Mouse (Mus musculus): Measurements from ENCODE around the gene Slc16a7. TPM values are rescaled to one million over a fixed set of nuclear protein-coding genes. Genes with fewer than 3 reads are reported as not detected.

Slc16a7 gene
- polyA plus RNA-seq, 1 experiment from 2014 or later, result 6.7 TPM

DNA sequence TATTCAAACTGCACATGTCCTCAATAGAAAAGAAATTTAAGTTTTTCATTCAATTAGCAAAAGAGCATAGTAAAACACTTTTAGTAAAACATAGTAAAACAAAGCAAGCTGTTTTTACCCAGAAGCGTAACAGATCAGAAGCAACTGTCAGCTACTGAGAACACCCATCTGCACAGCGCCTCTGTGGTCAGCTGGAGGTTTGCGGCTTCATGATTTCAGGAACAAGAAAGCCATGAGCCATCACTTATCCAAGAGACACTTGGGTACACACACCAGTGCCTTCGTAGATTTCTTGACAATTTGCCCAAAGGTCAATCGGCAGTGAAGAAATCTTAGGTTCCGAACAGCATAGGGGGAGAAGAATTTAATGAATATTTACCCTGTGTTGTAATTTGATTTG lies 71.9 kb downstream of the Slc16a7 start:
- Histone ChIP-seq H3K9me3 (no peaks in the 10 kb centered on the region), H3K27me3 (no peaks in the 10 kb centered on the region), H3K4me3 (no peak overlapping the region), H3K27ac (replicated peaks) (no peak overlapping the region), H3K4me2 (replicated peaks) (no peak overlapping the region), H3K9ac (replicated peaks) (no peak overlapping the region), H3K36me3 (no peaks in the 10 kb centered on the region), H3K4me1 (no peaks in the 10 kb centered on the region)
- WGBS, result 81% methylated on average over 6 of the region's 6 CpGs
- ATAC-seq (replicated peaks), result no peak

DNA sequence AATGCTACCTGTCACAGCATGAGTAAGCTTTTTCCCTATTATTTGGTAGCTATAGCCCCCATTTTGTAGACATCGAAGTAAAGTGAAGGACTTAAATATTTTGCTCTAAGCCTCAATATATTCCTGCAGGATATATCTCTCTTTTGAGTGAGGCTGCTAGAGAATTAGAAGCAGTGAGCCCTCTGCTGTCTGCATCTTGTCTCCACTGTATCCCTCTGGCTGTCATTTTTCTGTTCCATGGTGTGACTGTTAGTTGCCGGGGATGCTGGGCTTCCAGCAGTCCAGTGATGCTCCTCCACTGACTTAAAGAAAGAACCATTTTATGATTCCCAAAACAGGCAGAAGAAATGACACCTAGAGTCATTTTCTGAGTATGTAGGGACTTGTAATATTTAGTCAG lies 78.4 kb downstream of the Slc16a7 start:
- Histone ChIP-seq H3K27ac (replicated peaks) (no peak overlapping the region), H3K27me3 (no peaks in the 10 kb centered on the region), H3K9me3 (no peaks in the 10 kb centered on the region), H3K4me1 (no peaks in the 10 kb centered on the region), H3K4me2 (replicated peaks) (no peak overlapping the region), H3K9ac (replicated peaks) (no peak overlapping the region), H3K36me3 (no peaks in the 10 kb centered on the region), H3K4me3 (no peak overlapping the region)
- ATAC-seq (replicated peaks), result no peak
- WGBS, result 92% methylated on average over 2 of the region's 2 CpGs

DNA sequence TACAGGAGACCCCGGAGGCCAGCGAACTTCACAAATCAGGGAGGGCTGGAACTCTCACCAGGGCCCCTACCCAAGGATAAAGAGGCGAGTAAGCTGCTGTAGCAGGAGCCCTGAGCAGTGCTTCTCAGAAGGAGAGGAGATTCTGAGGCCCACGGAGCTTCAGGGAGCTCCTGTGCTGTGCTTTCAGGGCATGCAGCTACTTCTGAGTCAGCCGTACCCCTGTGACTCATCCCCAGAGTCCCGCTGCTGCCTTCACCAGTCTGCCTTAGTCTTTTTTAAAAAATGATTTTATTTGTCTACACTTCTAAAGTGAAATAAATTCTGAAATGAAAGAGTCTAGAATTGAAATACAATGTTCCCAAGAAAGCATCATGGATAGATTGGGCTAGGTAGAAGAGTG lies 91.2 kb downstream of the Slc16a7 start:
- Histone ChIP-seq H3K9ac (replicated peaks) (no peak overlapping the region), H3K4me1 (no peaks in the 10 kb centered on the region), H3K4me3 (no peak overlapping the region), H3K27ac (replicated peaks) (no peak overlapping the region), H3K4me2 (replicated peaks) (no peak overlapping the region), H3K36me3 (no peaks in the 10 kb centered on the region), H3K27me3 (no peaks in the 10 kb centered on the region), H3K9me3 (no peaks in the 10 kb centered on the region)
- no peak for ATAC-seq (replicated peaks)
- 70% methylated on average over 6 of the region's 6 CpGs for WGBS

DNA sequence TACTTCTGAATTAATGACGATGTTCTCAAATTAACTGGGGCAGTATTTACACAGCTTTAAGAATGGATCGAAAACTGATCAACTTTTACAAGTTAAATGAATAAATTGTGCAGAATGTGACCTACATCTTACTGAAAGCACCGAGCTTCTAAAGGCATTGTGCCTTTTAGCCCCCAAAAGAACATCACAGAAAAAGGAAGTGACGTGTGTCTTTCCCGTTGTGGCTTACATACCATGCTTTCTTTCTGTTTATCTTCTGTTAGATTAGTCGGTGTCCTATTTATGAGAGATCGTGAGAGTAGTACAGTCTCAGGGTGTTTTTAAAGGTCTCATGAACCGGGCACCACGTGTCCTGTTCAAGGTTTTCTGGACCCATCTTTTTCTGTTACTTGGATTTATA lies 98.9 kb downstream of the Slc16a7 start:
- H3K4me3 ChIP-seq, result no peak overlapping the region
- no peaks in the 10 kb centered on the region for H3K27me3 ChIP-seq
- H3K9me3 ChIP-seq, result no peaks in the 10 kb centered on the region
- 90% methylated on average over 9 of the region's 9 CpGs for WGBS
- H3K27ac ChIP-seq (replicated peaks), result no peak overlapping the region
- H3K36me3 ChIP-seq, result no peaks in the 10 kb centered on the region
- no peak for ATAC-seq (replicated peaks)
- H3K4me2 ChIP-seq (replicated peaks), result no peak overlapping the region
- H3K4me1 ChIP-seq, result no peaks in the 10 kb centered on the region
- no peak overlapping the region for H3K9ac ChIP-seq (replicated peaks)

DNA sequence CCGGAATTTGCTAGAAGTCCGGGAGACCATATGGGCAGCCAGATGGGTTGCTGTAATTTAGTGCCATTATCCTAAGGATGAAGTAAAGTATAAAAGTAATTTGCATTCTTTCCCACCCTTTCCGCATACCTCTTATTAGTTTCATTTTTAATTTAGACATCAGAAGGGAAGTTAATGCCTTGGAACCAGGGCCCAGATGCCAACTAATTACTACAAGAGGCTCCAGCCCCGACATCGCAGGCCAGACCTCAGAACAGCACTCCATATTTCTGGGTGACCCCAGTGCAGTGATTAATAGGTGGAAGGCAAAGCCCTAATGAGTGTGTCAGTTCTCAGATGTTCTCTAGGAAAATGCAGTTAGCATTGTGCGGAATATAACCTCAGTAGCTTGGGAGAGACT lies 100.7 kb downstream of the Slc16a7 start:
- no peaks in the 10 kb centered on the region for H3K36me3 ChIP-seq
- no peak overlapping the region for H3K4me3 ChIP-seq
- ATAC-seq (replicated peaks), result no peak

DNA sequence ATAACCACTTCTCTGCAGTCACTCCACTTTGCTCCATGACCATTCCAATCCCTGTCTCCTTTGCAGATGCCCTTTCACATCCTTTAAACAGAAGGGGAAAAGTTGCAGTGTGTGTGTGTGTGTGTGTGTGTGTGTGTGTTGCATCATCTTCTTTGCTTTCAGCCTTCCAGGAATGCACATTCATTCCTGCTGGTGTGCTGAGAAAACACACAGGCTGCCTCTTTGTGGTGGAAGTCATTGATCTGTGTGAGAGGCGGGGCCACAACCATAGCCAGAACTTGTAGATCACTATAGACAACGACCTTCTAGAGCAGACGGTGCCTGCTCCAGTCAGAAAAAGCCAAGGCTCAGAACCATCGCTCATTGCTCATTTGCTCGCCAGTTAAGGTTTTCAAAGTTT lies 103.9 kb downstream of the Slc16a7 start:
- no peaks in the 10 kb centered on the region for H3K4me1 ChIP-seq
- no peaks in the 10 kb centered on the region for H3K36me3 ChIP-seq
- no peaks in the 10 kb centered on the region for H3K27me3 ChIP-seq
- WGBS, result 58% methylated on average over 5 of the region's 5 CpGs
- no peaks in the 10 kb centered on the region for H3K9me3 ChIP-seq
- H3K4me2 ChIP-seq (replicated peaks), result no peak overlapping the region
- H3K27ac ChIP-seq (replicated peaks), result no peak overlapping the region
- H3K9ac ChIP-seq (replicated peaks), result no peak overlapping the region
- no peak for ATAC-seq (replicated peaks)
- no peak overlapping the region for H3K4me3 ChIP-seq

More for the DNA sequence above, 100.7 kb downstream of the Slc16a7 start:
- Histone ChIP-seq H3K4me2 (replicated peaks) (no peak overlapping the region), H3K27ac (replicated peaks) (no peak overlapping the region), H3K4me1 (no peaks in the 10 kb centered on the region), H3K27me3 (no peaks in the 10 kb centered on the region), H3K9me3 (no peaks in the 10 kb centered on the region), H3K9ac (replicated peaks) (no peak overlapping the region)
- 58% methylated on average over 6 of the region's 6 CpGs for WGBS

DNA sequence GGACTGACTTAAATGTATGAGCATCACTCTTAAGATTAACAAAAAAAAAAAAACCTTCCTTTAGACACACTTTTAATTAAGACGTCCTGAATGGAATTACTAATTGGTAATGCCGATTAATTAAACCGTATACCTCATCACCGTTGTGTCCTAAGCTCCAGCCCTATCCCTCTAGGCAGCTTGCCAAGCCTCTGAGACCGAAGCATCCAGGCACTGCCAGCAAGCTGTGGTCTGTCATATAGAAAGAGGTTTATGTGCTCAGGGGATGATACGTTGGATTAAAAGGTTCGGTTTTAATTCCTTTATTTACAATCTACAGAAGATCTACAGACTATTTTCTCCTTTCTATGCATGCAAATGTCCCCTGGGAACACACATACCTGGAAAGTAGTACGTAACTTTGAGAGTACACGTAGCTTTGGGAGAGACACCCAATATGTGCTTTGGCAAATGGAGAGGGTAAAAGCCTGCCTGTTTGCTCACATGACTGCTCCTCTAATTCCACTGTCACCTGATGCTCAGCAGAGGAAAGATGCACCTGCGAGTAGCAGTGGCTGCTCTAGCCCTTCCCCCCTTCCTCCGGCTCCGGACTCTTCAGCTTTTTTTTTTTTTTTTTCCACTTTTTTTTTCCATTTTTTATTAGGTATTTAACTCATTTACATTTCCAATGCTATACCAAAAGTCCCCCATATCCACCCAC lies 114.0 kb downstream of the Slc16a7 start:
- no peaks in the 10 kb centered on the region for H3K27me3 ChIP-seq
- H3K9ac ChIP-seq (replicated peaks), result no peak overlapping the region
- peaks cover 10% of the 10 kb centered on the region; the same call in 1 of the 2 replicates for H3K4me1 ChIP-seq
- no peak overlapping the region for H3K27ac ChIP-seq (replicated peaks)
- ATAC-seq (replicated peaks), result peak; percentile 84
- H3K4me2 ChIP-seq (replicated peaks), result no peak overlapping the region
- H3K36me3 ChIP-seq, result no peaks in the 10 kb centered on the region
- no peaks in the 10 kb centered on the region for H3K9me3 ChIP-seq
- no peak overlapping the region for H3K4me3 ChIP-seq
- WGBS, result 27% methylated on average over 12 of the region's 12 CpGs

DNA sequence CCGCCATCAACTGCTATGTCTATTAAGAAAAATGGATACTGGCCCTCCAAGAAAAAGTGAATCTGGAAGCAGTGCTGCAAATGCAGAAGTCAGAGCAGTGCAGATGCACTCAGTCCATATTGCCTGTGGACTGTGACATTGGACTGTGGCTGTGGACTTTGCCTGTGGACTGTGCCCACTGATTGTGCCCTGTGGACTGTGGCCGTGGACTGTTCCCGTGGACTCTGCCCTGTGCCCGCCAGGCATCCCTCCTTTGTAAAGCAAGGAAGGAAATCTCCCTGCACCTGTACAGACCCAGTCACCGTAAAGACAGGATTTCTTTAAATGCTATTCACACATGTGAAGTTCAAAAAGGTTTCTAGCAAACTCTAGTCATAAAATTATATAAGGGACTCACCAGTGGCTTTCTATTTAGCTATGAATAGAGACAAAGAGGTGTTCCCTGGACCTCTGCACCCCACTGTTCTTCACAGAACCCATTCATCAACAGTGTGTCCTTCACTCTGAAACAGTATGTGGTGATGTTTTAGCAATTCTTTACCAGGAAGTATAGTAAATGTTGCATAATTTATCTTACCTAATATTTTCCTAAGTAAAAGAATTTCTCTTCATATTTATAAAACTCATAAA lies 114.6 kb downstream of the Slc16a7 start:
- Histone ChIP-seq H3K9ac (replicated peaks) (no peak overlapping the region), H3K27ac (replicated peaks) (no peak overlapping the region), H3K4me3 (no peak overlapping the region), H3K36me3 (no peaks in the 10 kb centered on the region), H3K4me2 (replicated peaks) (no peak overlapping the region), H3K4me1 (peaks cover 10% of the 10 kb centered on the region; the same call in 1 of the 2 replicates), H3K27me3 (no peaks in the 10 kb centered on the region), H3K9me3 (no peaks in the 10 kb centered on the region)
- ATAC-seq (replicated peaks), result no peak
- 33% methylated on average over 5 of the region's 5 CpGs for WGBS

DNA sequence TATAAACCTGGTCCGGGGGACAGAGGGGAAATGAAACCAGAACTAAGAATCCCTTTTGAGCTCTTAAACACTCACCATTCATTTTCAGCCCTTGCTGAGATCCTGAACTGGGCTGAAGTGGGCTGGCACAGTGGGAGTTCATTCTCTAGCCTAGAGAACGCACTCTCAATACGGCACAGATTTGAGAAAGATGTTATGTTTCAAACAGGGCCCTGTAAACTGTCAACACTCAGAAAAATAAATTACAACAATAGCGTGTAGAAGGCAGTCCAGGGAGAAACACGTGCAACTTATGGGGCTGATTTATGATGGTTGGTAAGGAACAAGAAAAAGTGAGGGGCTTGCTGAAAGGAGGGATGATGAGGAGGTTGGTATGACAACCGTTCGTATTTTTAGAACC lies 115.5 kb downstream of the Slc16a7 start:
- H3K27me3 ChIP-seq, result no peaks in the 10 kb centered on the region
- H3K4me1 ChIP-seq, result peaks cover 10% of the 10 kb centered on the region; the same call in 1 of the 2 replicates
- no peak for ATAC-seq (replicated peaks)
- H3K4me2 ChIP-seq (replicated peaks), result no peak overlapping the region
- H3K9ac ChIP-seq (replicated peaks), result no peak overlapping the region
- no peaks in the 10 kb centered on the region for H3K36me3 ChIP-seq
- no peak overlapping the region for H3K27ac ChIP-seq (replicated peaks)
- H3K9me3 ChIP-seq, result no peaks in the 10 kb centered on the region
- WGBS, result 38% methylated on average over 7 of the region's 7 CpGs
- H3K4me3 ChIP-seq, result no peak overlapping the region

DNA sequence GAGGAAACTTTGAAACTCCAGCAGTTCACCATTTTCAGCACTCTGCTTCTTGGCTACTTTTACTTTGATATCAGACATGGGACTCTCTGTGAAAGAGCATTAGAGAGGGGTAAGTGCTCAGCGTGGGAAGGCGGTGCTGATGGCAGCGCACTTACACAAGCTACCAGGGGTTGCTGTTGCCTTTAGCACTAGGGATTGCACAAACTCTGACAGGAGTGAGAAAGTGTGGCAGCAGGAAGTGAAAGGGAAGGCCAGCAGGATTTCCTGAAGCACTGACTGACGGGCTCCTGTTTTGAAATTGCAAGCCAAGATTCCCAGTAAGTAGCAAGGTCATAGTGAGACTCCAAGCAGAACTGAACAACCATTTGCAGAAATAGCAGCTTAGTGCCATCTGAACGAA lies 117.8 kb downstream of the Slc16a7 start:
- Histone ChIP-seq H3K9me3 (no peaks in the 10 kb centered on the region), H3K9ac (replicated peaks) (no peak overlapping the region), H3K4me3 (no peak overlapping the region), H3K4me1 (peaks cover 10% of the 10 kb centered on the region; the same call in 1 of the 2 replicates), H3K36me3 (no peaks in the 10 kb centered on the region), H3K27ac (replicated peaks) (no peak overlapping the region), H3K27me3 (no peaks in the 10 kb centered on the region), H3K4me2 (replicated peaks) (no peak overlapping the region)
- ATAC-seq (replicated peaks), result no peak
- 83% methylated on average over 5 of the region's 5 CpGs for WGBS

DNA sequence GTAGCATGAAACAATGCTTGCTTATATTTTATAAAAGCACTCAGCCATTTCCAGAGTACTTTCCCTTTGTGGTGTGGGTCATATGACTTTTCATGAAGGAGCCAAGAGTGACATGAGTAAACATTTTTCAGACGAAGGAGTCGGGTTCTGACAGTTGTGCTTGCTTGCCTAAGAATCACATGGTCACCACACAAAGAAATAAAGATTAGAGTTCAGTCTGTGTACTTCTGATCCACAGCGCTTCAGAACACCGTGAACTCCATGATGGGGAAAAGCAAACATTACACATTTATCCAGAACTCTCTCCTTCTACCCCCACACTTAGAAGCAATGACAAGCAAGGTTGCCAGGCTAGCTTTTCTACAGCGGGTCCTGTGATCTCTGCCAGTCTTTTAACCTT lies 119.0 kb downstream of the Slc16a7 start:
- no peaks in the 10 kb centered on the region for H3K36me3 ChIP-seq
- peaks cover 13% of the 10 kb centered on the region for H3K4me1 ChIP-seq
- no peak overlapping the region for H3K9ac ChIP-seq (replicated peaks)
- H3K27ac ChIP-seq (replicated peaks), result no peak overlapping the region
- no peaks in the 10 kb centered on the region for H3K9me3 ChIP-seq
- H3K27me3 ChIP-seq, result no peaks in the 10 kb centered on the region
- ATAC-seq (replicated peaks), result no peak
- no peak overlapping the region for H3K4me2 ChIP-seq (replicated peaks)
- no peak overlapping the region for H3K4me3 ChIP-seq
- 84% methylated on average over 5 of the region's 5 CpGs for WGBS

DNA sequence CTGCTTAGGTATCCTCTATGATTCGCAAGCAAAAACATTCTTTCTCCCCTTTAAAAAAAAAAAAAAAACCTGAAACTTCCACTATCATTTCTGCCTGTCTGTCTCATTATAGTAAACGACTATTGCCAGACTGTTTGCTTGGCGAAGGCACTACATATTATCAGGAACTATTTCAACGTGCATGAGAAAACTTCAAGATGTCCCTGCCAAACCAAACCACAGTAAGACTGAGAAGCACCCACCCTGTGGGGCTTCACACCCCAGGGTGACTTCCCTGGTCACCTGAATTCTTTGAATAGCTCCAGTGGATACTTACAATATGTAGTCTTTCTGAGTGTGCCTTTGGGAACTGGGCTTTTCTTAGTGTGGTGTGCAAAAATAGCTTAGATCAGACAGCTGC lies 122.9 kb downstream of the Slc16a7 start:
- no peaks in the 10 kb centered on the region for H3K9me3 ChIP-seq
- H3K4me1 ChIP-seq, result peaks cover 7% of the 10 kb centered on the region
- no peaks in the 10 kb centered on the region for H3K27me3 ChIP-seq
- ATAC-seq (replicated peaks), result no peak
- no peaks in the 10 kb centered on the region for H3K36me3 ChIP-seq
- H3K27ac ChIP-seq (replicated peaks), result no peak overlapping the region
- no peak overlapping the region; the same call in 1 of the 2 replicates for H3K4me2 ChIP-seq (replicated peaks)
- WGBS, result 45% methylated on average over 4 of the region's 4 CpGs
- no peak overlapping the region for H3K4me3 ChIP-seq
- no peak overlapping the region for H3K9ac ChIP-seq (replicated peaks)

DNA sequence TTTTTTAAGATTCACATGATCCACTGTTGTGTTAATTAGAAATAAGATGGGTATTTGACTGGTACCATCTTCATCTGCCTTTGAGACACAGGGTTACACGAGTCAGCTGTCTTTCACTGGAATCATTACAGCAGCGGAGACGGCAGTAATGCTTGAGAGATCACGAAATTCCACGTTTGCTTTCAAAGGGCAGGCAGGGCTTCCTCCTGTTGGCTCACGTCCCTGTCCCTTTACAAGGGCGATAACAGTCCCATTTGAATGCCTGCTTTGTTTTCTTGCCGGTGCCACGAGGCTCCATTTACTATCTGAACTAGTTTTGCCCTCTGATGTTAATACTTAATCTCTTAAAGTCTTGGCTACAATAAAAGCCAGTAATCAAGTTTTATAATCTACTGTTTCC lies 123.4 kb downstream of the Slc16a7 start:
- no peak for ATAC-seq (replicated peaks)
- Histone ChIP-seq H3K9ac (replicated peaks) (0 out of 2 replicates have a peak overlapping the region, but pooled peaks have one; percentile 13), H3K4me3 (no peak overlapping the region), H3K9me3 (no peaks in the 10 kb centered on the region), H3K27me3 (no peaks in the 10 kb centered on the region), H3K27ac (replicated peaks) (no peak overlapping the region), H3K4me2 (replicated peaks) (no peak overlapping the region; the same call in 1 of the 2 replicates), H3K4me1 (peaks cover 7% of the 10 kb centered on the region), H3K36me3 (no peaks in the 10 kb centered on the region)
- WGBS, result 17% methylated on average over 9 of the region's 9 CpGs

All from forebrain, embryonic 15.5 days (tissue).